Mouse (Mus musculus) ES-E14 (cell line): ENCODE measurements around the gene Icmt.

ENCODE experiments used
- CHD2 ChIP-seq: IDR thresholded peaks from 2 replicates; pipeline ENCODE4 v1.6.1; 2014; ENCODE audit warnings: mild to moderate bottlenecking, low read depth, low read length, inconsistent platforms
- ZC3H11A ChIP-seq: IDR thresholded peaks from 2 replicates; pipeline ENCODE4 v1.6.1; 2012; ENCODE audit warnings: low read depth, mild to moderate bottlenecking, inconsistent platforms, low read length, borderline replicate concordance

- TF ChIP-seq ZC3H11A, result no peak
- no peak for TF ChIP-seq CHD2
These were observed 48.3 kb downstream of the Icmt start for GRCm38 (mm10) chr4:152345120-152345889.
